14 mouse cellular contexts compared by ENCODE assay signal in the genomic region with DNA sequence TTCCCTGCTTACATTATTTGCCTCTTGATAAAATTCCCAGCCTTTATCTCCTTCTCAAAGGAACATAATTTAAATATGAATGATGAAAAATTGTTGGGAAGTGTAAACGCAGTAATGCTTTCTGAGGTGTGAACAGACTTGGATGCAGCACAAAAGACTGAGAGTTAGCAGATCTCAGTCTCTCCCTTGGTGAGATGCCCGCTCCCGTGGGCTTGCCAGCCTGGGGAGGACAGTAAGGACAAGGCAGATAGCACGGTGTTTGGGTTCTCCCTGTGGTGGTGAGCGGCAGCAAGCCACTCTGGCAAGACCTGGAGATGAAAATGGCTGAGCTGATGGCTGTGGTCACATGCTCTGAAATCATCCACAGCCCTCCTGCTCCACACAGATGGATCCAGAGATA.
"Had no signal": no experiment of that assay in that cellular context is flagged by ENCODE, and none has a peak within 500 bp of the region (broad histone marks: within the 10 kb centered on the region; RNA-seq: fewer than 3 reads in every experiment).

No protein-coding gene starts in this region.

- H3K27ac ChIP-seq: kidney, postnatal 0 days; limb, embryonic 13.5 days; liver, embryonic 14.5 days; midbrain, embryonic 15.5 days; neural tube, embryonic 12.5 days; stomach, postnatal 0 days had no signal

- ATAC-seq: lung, postnatal 0 days; midbrain, embryonic 15.5 days had no signal

- H3K27me3 ChIP-seq: midbrain, embryonic 15.5 days; neural tube, embryonic 12.5 days had no signal

- H3K4me2 ChIP-seq: limb, embryonic 13.5 days; midbrain, embryonic 11.5 days; midbrain, embryonic 15.5 days; neural tube, embryonic 12.5 days had no signal

- H3K9me3 ChIP-seq: limb, embryonic 13.5 days; midbrain, embryonic 15.5 days; neural tube, embryonic 12.5 days had no signal

- H3K4me1 ChIP-seq: limb, embryonic 13.5 days; midbrain, embryonic 15.5 days; neural tube, embryonic 12.5 days had no signal

- H3K4me3 ChIP-seq: limb, embryonic 13.5 days; midbrain, embryonic 15.5 days; neural tube, embryonic 12.5 days had no signal

- DNase-seq: layer of hippocampus, adult 9-11 months; layer of hippocampus, postnatal 36 days; lung, adult 2 months; lung, postnatal 36 days; thymus, adult 2 months; thymus, postnatal 25 days had no signal

- H3K9ac ChIP-seq: limb, embryonic 13.5 days; liver, embryonic 14.5 days; midbrain, embryonic 15.5 days; neural tube, embryonic 12.5 days had no signal

- H3K36me3 ChIP-seq: limb, embryonic 13.5 days; midbrain, embryonic 15.5 days; neural tube, embryonic 12.5 days had no signal
